Mouse (Mus musculus) telencephalon, adult 2 months (tissue): ENCODE measurements around the gene Nusap1.
"Not testable (repeated sequence)": the region's sequence is repeated elsewhere in the genome, so short reads cannot be mapped to it uniquely, and the experiment has no call there.

ENCODE experiments used
- DNase-seq: peaks from one replicate; pipeline ENCODE4 v3.0.0-alpha.2; 2011; ENCODE audit warnings: low read depth, low spot score

Gene Nusap1

DNA sequence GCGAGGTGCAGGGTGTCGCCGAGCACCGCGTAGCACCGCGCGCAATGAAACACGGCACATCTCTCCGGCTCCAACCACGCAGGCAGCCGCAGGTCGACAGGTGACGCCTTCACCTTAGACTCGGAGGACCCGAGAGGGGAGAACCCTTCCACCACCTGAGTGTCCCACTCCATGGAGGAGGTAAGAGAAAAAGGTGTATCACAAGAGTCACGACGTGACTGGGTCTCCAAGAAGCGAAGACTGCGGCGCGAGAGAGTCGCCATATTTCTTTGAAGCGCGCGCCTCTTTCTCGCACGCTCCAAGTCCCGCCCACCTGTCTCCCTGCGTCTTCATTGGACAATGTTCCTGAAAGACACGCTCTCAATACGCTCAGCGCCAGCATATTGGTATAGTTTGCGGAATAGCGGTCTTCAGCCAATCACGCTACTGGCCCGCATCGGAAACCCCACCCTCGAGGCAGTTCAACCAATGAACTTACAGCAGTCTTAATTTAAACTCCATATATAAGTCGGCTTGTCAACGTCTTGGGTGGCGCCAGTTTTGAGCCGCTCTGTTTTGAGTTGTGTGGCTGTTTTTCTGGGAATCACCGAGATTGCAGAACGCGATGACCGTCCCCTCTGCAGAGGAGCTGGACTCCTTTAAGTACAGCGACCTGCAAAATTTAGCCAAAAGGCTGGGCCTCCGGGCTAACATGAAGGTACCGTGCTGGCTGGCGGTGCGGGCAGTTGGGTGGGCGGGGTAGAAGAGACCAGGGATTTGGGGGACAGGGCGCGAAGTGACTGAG lies at the start of gene Nusap1, which contains the start of gene Oip5:
Gene Nusap1, plus strand, starts transcription at position 100 of the 784 bp plus-strand sequence.
Gene Oip5, minus strand, starts transcription at position 271 of the 784 bp plus-strand sequence.
- peak; percentile 97 for DNase-seq

GRCm38 (mm10) chr2:119572471-119572870 lies 45.6 kb upstream of the Nusap1 start:
- no peak for DNase-seq

- no peak for DNase-seq
Measured at GRCm38 (mm10) chr2:119581571-119581970, 36.5 kb upstream of the Nusap1 start.

DNA sequence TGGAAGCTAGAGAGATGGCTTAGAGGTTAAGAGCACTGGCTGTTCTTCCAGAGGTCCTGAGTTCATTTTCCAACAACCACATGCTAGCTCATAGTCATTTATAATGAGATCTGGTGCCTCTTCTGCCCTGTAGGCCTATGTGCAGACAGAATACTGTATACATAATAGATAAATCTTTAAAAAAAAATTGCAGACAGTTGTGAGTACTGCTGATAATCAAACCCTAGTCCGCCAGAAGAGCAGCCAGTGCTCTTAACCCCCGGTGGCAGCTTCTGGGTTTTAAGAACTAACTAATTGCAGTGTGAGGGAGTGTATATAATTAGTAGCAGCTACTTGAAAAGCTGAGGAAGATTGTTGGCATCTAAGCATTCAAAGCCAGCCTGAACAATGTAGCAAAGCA lies 34.7 kb upstream of the Nusap1 start:
- DNase-seq = no peak

GRCm38 (mm10) chr2:119584282-119584681 lies 33.8 kb upstream of the Nusap1 start:
- DNase-seq = no peak

- DNase-seq = no peak
Measured at GRCm38 (mm10) chr2:119587383-119587782, 30.7 kb upstream of the Nusap1 start.

- no peak for DNase-seq
Measured at GRCm38 (mm10) chr2:119591247-119591646, 26.9 kb upstream of the Nusap1 start.

- DNase-seq = no peak
Measured at GRCm38 (mm10) chr2:119593765-119594112, 24.4 kb upstream of the Nusap1 start.

DNA sequence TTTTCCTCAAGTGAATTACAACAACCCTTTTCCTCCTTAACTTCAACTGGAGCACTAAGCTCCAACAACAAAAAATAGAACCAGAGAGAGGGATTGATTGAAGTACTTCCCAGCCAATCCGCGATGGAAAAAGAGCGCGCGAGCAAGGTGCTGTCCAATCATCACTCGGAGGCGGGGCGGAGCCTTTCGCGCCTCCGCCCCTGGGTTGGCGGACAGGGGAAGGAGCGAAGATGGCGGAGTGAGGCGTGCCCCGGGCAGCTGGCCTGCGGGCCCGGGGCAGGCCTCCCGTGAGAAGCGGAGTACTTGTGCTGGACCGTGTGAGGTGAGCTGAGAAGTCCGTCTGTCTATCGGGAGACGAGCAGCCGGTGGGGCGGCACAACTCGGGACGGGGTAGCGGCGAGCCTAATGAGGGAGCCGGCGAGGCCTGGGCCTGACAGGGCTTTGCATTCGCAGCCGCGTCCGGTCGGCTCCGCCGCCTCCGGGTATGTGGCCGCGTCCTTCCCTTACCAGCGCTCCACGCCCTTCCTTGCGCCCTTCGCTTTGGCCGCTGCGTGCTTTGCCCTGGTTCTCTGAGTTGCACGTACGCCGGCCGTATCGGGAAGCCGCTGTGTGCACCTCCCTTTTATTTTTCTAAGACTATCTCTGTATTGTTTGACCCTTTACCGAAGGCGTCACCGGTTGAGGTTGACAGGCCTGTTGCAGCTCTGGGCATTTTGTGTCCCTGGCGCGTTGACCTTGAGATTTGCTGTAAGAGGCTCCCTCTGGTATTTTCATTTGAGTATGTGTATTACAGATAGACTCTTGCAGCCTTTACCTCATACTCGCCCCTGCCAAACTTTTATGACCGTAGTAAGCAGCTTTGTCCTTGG lies 23.8 kb upstream of the Nusap1 start:
- peak; percentile 98 for DNase-seq

- DNase-seq = no peak
Measured at GRCm38 (mm10) chr2:119595308-119595707, 22.8 kb upstream of the Nusap1 start.

DNA sequence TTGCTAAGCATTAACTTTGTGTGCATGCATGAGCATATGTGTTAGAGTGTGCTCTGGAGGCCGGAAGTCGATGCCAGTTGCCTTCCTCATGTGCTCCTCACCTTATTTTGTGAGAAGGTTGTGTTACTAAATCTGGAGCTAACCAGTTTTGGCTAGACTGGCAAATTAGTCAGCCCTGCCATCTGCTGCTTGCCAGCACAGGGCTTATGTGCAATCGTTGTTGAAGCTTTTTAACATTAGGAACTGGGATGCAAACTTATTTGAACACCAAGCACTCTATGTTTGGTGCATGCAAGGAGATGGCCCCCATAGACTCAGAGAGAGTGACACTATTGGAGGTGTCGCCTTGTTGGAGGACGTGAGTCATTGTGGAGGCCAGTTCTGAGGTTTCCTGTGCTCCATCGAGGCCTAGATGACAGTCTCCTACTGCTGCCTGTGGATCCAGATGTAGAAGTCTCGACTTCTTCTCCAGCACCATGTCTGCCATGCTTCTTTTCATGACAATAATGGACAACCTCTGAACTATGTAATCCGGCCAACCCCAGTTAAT lies 21.2 kb upstream of the Nusap1 start:
- DNase-seq = peak; percentile 81

- peak; percentile 73 for DNase-seq
Measured at GRCm38 (mm10) chr2:119601027-119601426, 17.1 kb upstream of the Nusap1 start.

DNA sequence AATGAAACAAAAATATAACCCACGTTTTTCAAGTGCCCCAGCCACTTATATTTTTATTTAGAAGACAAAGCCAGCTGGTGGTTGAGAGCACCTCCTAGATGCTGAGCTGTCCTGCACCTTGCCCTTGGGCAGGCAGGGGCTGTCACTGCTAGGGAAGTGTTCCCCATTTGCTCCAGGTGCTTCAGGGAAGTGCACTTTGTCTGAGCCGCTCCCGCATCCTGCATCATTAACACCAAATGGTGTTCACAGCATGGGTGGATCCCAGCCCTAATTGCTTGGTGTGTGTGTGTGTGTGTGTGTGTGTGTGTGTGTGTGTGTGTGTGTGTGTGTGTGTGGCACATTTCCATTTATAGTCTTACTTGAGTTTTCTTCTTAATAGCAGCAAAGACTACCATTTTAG lies 16.5 kb upstream of the Nusap1 start:
- not testable (repeated sequence) for DNase-seq

DNA sequence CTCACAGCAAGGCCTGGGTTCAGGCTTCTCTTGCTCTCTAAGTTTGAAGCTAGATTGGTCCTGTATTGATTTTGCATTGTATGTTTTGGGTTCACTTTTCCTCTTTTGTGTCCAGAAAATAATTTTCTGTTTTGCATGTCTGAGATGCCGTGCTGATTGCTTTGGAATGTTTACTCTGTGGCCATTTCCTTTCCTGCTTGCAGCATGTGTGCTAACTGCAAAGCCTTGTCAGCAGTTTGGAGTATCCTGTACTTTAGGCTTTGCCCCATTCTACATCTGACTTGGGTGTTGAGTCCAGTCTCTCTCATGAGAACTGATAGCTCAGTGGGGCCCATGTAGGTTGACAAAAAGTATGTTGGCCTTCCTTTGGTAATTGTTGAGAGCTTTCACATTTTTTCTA lies 15.6 kb upstream of the Nusap1 start:
- DNase-seq = no peak

- DNase-seq = no peak
Measured at GRCm38 (mm10) chr2:119603909-119604308, 14.2 kb upstream of the Nusap1 start.

DNA sequence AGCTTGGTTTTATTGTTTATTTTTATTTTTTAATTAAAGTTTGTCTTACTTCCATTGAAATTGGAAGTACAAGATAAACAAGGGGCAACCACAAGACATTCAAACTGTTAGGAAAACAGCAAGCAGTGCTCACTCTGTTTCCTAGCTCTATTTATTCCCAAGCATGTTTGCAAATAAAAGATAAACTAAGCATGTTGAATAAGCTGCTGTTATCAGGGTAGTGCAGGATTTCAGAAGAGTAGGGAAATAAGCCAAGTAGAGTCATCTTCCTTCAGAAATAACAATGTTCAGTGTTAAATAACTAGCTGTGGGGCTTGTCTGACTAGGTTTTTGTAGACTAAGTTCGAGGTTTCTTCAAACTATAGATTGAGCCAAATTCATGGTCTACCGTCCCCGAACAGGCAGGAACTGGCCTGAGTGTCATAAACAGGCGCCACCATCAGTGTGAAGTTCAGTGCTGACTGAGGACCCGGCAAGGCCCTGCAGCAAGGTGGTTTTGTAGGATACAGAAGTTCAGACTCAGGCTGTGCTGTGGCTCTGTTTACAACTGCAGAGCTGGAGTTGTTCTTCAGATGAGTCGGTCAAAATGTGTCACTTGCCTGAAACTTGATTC lies 12.6 kb upstream of the Nusap1 start:
- DNase-seq = no peak

- DNase-seq = no peak
Measured at GRCm38 (mm10) chr2:119607023-119607422, 11.1 kb upstream of the Nusap1 start.

DNA sequence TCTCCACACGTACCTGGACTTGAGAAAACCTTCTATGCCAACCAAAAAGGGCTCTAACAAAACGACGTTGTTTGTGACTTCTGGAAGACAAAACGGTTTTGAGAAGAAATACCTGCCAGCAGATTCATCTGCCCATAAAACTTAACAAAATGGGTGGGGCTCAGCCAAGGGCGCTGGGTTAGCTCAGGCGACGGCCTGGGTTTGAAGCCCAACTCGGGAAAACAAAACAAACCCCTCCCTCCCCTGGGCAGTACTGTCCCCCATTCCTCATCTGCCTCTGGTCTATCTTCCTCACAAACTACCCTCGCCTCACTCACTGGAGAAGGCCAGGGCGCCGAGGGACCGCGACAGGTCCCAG lies 278 bp upstream of the Nusap1 start:
- no peak for DNase-seq

- DNase-seq = not testable (repeated sequence)
Measured at GRCm38 (mm10) chr2:119619002-119619401, 904 bp downstream of the Nusap1 start.

- DNase-seq = no peak
Measured at GRCm38 (mm10) chr2:119621302-119621701, 3.2 kb downstream of the Nusap1 start.

DNA sequence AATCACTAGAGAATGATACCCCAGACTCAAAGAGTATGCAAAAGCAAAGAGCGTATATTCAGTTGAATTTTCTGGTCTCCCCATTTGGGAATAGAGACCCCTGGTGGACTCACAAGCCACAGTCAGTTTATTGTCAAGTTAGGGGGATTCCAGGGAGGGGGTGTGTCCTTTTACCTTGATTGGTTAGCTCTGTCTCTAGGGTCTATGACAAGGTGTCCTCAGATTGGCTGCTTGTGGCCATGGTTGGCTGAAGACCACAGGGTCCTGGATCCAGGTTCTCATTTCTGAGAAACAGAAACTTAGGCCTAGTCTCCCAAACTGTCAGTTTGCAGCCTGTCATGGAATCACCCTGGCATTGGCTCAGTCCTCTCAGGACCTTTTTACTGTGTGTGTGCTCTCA lies 18.7 kb downstream of the Nusap1 start:
- DNase-seq = no peak
